Mouse (Mus musculus) gastrocnemius, adult 2 months (tissue): Measurements from ENCODE around the gene Tnnt3. TPM values are rescaled to one million over a fixed set of nuclear protein-coding genes. Genes with fewer than 3 reads are reported as not detected.

Experiments
- DNase-seq: peaks from one replicate; pipeline ENCODE4 v3.0.0; 2022
- H3K27ac ChIP-seq: fragments of 200-600 bp; 2 replicates; pipeline ENCODE4 v1.8.1; 2022; ENCODE audit warnings: mild to moderate bottlenecking
- H3K4me3 ChIP-seq: fragments of 200-600 bp; 2 replicates; pipeline ENCODE4 v1.8.1; 2022; ENCODE audit warnings: mild to moderate bottlenecking, moderate library complexity
- CTCF ChIP-seq: fragments of 200-600 bp; IDR thresholded peaks from 2 replicates; pipeline ENCODE4 v1.8.1; 2022; ENCODE audit warnings: antibody characterized with exemption, mild to moderate bottlenecking, moderate library complexity
- intact Hi-C: fragments of 180-260 bp; cut with DNase I; formaldehyde crosslinking; loops from one replicate; pipeline ENCODE4 v1.15.1; 2025
- total RNA-seq, 2 experiments: library from RNA; stranded (reverse); gene quantifications; 2 replicates each; pipeline ENCODE4 v1.2.3; 2021

The Tnnt3 gene
- total RNA-seq, 2 experiments from 2014 or later: 28,899 to 38,022 TPM

DNA sequence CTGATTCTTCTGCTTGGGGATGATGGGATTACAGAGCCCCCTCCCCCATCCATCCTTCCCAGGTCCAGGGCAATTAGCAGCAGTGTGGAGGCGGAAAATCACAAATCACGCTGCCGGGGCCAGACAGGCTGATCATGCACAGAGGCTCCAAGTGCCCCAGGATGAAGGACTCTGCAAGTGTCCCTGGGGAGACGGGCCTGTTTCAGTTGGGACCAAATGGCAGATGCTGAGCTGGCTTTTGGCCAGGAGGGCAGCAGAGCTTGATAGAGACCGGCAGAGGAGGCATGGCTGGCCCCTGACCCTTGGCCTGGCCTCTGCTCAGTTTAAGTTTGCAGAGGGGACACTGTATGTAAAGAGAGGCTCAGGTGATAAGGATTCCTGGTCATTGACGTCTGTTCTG is 64.5 kb downstream of the Tnnt3 start:
- H3K27ac ChIP-seq: peak overlapping the region; percentile 8
- no peak overlapping the region for H3K4me3 ChIP-seq
- intact Hi-C loops: no loop called here
- no peak for DNase-seq
- TF ChIP-seq CTCF: no peak

DNA sequence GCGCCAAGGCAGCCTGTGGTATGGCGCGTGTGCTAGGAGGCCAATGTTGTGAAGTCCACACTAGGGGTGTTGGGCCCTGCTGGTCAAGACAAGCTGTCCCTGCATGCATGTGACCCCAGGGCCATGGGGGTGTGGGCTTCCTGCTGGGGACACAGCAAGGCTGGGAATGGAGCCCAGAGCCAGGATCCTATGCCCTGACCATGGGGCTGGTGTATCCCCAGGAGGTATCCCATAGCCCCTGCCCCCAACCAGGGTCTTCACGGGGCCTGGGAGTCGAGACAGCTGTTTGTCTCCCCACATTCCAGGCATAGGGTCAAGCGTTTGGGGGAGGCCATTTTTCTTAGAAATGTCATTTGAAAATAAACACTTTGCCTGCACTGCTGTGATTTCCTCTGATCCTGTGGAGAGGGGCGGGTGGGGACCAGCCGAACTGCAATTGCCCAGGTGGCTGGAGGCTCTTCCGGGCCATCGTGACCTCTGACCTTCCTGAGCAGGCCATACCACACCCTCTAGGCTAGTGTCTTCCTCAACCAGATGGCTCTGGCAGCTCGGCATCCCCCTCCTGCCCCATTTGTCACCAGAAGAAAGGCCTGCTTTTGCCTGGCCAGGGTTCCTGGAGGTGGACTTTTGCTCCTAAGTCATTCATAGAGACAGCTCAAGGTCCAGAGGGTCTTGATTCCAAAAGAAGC is 66.5 kb downstream of the Tnnt3 start:
- intact Hi-C loops: no loop called here
- no peak overlapping the region for H3K4me3 ChIP-seq
- H3K27ac ChIP-seq: peak overlapping the region; percentile 86
- no peak for TF ChIP-seq CTCF
- peak; percentile 22 for DNase-seq

Other genes starting within 250 kb of the Tnnt3 start
- not detected for gene Gm2431, start 240.5 kb upstream of the Tnnt3 start, total RNA-seq
- gene Gm4559, start 224.5 kb upstream of the Tnnt3 start, total RNA-seq: not detected
- gene Krtap5-1, start 201.7 kb upstream of the Tnnt3 start, total RNA-seq: not detected
- gene Krtap5-4, start 195.3 kb upstream of the Tnnt3 start, total RNA-seq: not detected
- 1 to 10 TPM; 3.0 to 4.1 TPM for gene Ifitm10, start 125.1 kb upstream of the Tnnt3 start, total RNA-seq
- gene Gm49369, start 116.2 kb upstream of the Tnnt3 start, total RNA-seq: 1 to 10 TPM; 1.5 to 1.8 TPM
- gene Ctsd, start 110.8 kb upstream of the Tnnt3 start, total RNA-seq: 100 to 1,000 TPM; 411 to 467 TPM
- gene Syt8, start 64.0 kb upstream of the Tnnt3 start, total RNA-seq: not detected
- gene Tnni2, start 57.0 kb upstream of the Tnnt3 start, total RNA-seq: over 10,000 TPM; 15,929 to 19,962 TPM
- gene Lsp1, start 38.0 kb upstream of the Tnnt3 start, total RNA-seq: 10 to 100 TPM; 25.8 to 47.3 TPM
- 1 to 10 TPM in 1 of 2 experiments, under 1 TPM in 1; 0.89 to 1.4 TPM for gene Mrpl23, start 33.9 kb downstream of the Tnnt3 start, total RNA-seq
- gene Igf2, start 168.0 kb downstream of the Tnnt3 start, total RNA-seq: 10 to 100 TPM; 26.1 to 32.7 TPM
- gene Gm49394, start 171.1 kb downstream of the Tnnt3 start, total RNA-seq: not detected
- gene Ins2, start 244.5 kb downstream of the Tnnt3 start, total RNA-seq: not detected